ENCODE assay signal across 11 mouse cellular contexts in genomic region chr5:96921037-96921436, GRCm38 (mm10).
DNase-seq lines count a peak whose midpoint lies in the region; ATAC-seq and TF ChIP-seq lines count a peak whose summit lies in the region.
"Had no signal": no experiment of that assay in that cellular context is flagged by ENCODE, and none has a peak within 500 bp of the region (broad histone marks: within the 10 kb centered on the region; RNA-seq: fewer than 3 reads in every experiment).

No protein-coding gene starts in this region.

- H3K27ac ChIP-seq in heart, embryonic 10.5 days = peak overlapping the region; percentile 86; the same call in 1 of the 2 replicates
- peak overlapping the region; percentile 10; the same call in 1 of the 2 replicates for H3K27ac ChIP-seq in spleen, adult 2 months (ENCODE audit: insufficient read depth, low read length)
- H3K27ac ChIP-seq in stomach, embryonic 16.5 days (ENCODE audit: low read length) = no peak overlapping the region

- H3K4me1 ChIP-seq in heart, embryonic 10.5 days = peaks cover 12% of the 10 kb centered on the region; the same call in 1 of the 2 replicates
- H3K4me1 ChIP-seq in spleen, adult 2 months (ENCODE audit: control insufficient read depth, insufficient read depth, insufficient read length) = peaks cover 38% of the 10 kb centered on the region
- peaks cover 14% of the 10 kb centered on the region for H3K4me1 ChIP-seq in stomach, embryonic 16.5 days (ENCODE audit: control insufficient read depth, insufficient read depth, low read length)

- no peaks in the 10 kb centered on the region for H3K27me3 ChIP-seq in heart, embryonic 10.5 days (ENCODE audit: insufficient read depth, poor library complexity, severe bottlenecking)
- H3K27me3 ChIP-seq in spleen, adult 2 months (ENCODE audit: control insufficient read depth, insufficient read depth, low read length) = no peaks in the 10 kb centered on the region
- no peaks in the 10 kb centered on the region for H3K27me3 ChIP-seq in stomach, embryonic 16.5 days (ENCODE audit: control insufficient read depth, insufficient read depth, low read length)
- H3K27me3 ChIP-seq: neural tube, embryonic 13.5 days had no signal

- peak; percentile 69; the same call in 1 of the 2 replicates for ATAC-seq in stomach, embryonic 16.5 days (ENCODE audit: insufficient read depth, low FRiP score)

- peak; percentile 89 for DNase-seq in heart, embryonic 10.5 days (ENCODE audit: low spot score)
- DNase-seq in heart, adult 9 months (ENCODE audit: low spot score in 2 of 2) = no peak
- no peak for DNase-seq in spleen, adult 2 months (ENCODE audit: low read depth in 1 of 2, low spot score in 2 of 2)
- DNase-seq in spleen, adult 18-20 months = no peak
- peak; percentile 87 for DNase-seq in liver
- no peak for DNase-seq in ovary, adult 18-20 months (ENCODE audit: low spot score)
- no peak for DNase-seq in right cerebral cortex, adult 18-20 months
- DNase-seq: cerebellum, postnatal 10 days; kidney, postnatal 25 days had no signal

- no peak overlapping the region for H3K4me2 ChIP-seq in stomach, embryonic 16.5 days (ENCODE audit: low read depth, low read length)

- 52% methylated on average over 6 of the region's 6 CpGs for WGBS in heart, embryonic 10.5 days
- 42% methylated on average over 6 of the region's 6 CpGs for WGBS in spleen, adult 2 months
- 73% methylated on average over 6 of the region's 6 CpGs for WGBS in stomach, embryonic 16.5 days

- H3K9ac ChIP-seq in stomach, embryonic 16.5 days (ENCODE audit: low read length) = no peak overlapping the region
- H3K9ac ChIP-seq: neural tube, embryonic 13.5 days had no signal

- no peak overlapping the region for H3K4me3 ChIP-seq in heart, embryonic 10.5 days
- H3K4me3 ChIP-seq in spleen, adult 2 months (ENCODE audit: extremely low read depth, insufficient read depth, insufficient read length) = no peak overlapping the region
- H3K4me3 ChIP-seq in stomach, embryonic 16.5 days (replicated peaks; ENCODE audit: low read length) = no peak overlapping the region
- H3K4me3 ChIP-seq: neural tube, embryonic 13.5 days had no signal

- H3K9me3 ChIP-seq in heart, embryonic 10.5 days = no peaks in the 10 kb centered on the region
- no peaks in the 10 kb centered on the region for H3K9me3 ChIP-seq in stomach, embryonic 16.5 days (replicated peaks; ENCODE audit: control insufficient read depth, low read length)
- H3K9me3 ChIP-seq: neural tube, embryonic 13.5 days had no signal

- H3K36me3 ChIP-seq in heart, embryonic 10.5 days = no peaks in the 10 kb centered on the region
- no peaks in the 10 kb centered on the region for H3K36me3 ChIP-seq in spleen, adult 2 months (ENCODE audit: control insufficient read depth, insufficient read depth, low read length)
- H3K36me3 ChIP-seq in stomach, embryonic 16.5 days (ENCODE audit: control insufficient read depth, insufficient read depth, low read length) = no peaks in the 10 kb centered on the region
- H3K36me3 ChIP-seq: neural tube, embryonic 13.5 days had no signal

- no peak for TF ChIP-seq POLR2A in spleen, adult 2 months (IDR thresholded peaks at IDR 0.05; ENCODE audit: low read depth, low read length)

- no peak for TF ChIP-seq CTCF in spleen, adult 2 months (IDR thresholded peaks at IDR 0.05; ENCODE audit: extremely low read depth, insufficient read depth, insufficient read length, insufficient replicate concordance)

Comparison
In these comparisons a context has a peak if more than half of its experiments do, and no peak if none do; other contexts are left out.
1. DNase-seq: peak in heart, embryonic 10.5 days (single experiment) and liver (single experiment); none in heart, adult 9 months (0 of 2), spleen, adult 2 months (0 of 2), spleen, adult 18-20 months (0 of 2), ovary, adult 18-20 months (single experiment) and right cerebral cortex, adult 18-20 months (single experiment).